Mouse (Mus musculus): ENCODE results near the gene Dna2.

The Dna2 gene

GRCm38 (mm10) chr10:62980039-62980954 is 33.5 kb downstream of the Dna2 start, which contains the start of gene Rufy2:
TSS of gene Rufy2 (plus strand) at chr10:62980223.
- peak; percentile 79 to 86 for DNase-seq (ENCODE audit: low spot score in 2 of 2)

GRCm38 (mm10) chr10:62984072-62984471 is 37.2 kb downstream of the Dna2 start:
- DNase-seq (ENCODE audit: low spot score in 2 of 2): no peak

- no peak for DNase-seq (ENCODE audit: low spot score in 2 of 2)
Measured at GRCm38 (mm10) chr10:62984495-62984894, 37.7 kb downstream of the Dna2 start.

GRCm38 (mm10) chr10:62987341-62987740 is 40.5 kb downstream of the Dna2 start:
- DNase-seq (ENCODE audit: low spot score in 2 of 2): no peak

GRCm38 (mm10) chr10:62990636-62991035 is 43.8 kb downstream of the Dna2 start:
- no peak for DNase-seq (ENCODE audit: low spot score in 2 of 2)

- no peak for DNase-seq (ENCODE audit: low spot score in 2 of 2)
Measured at GRCm38 (mm10) chr10:62993991-62994390, 47.2 kb downstream of the Dna2 start.

- DNase-seq (ENCODE audit: low spot score in 2 of 2): no peak
Measured at GRCm38 (mm10) chr10:63000584-63000983, 53.8 kb downstream of the Dna2 start.

GRCm38 (mm10) chr10:63003252-63003651 is 56.4 kb downstream of the Dna2 start:
- DNase-seq (ENCODE audit: low spot score in 2 of 2): no peak

GRCm38 (mm10) chr10:63004556-63004955 is 57.7 kb downstream of the Dna2 start:
- DNase-seq (ENCODE audit: low spot score in 2 of 2): no peak

GRCm38 (mm10) chr10:63008193-63008592 is 61.4 kb downstream of the Dna2 start:
- no peak for DNase-seq (ENCODE audit: low spot score in 2 of 2)

GRCm38 (mm10) chr10:63010268-63010667 is 63.4 kb downstream of the Dna2 start:
- DNase-seq (ENCODE audit: low spot score in 2 of 2): no peak

GRCm38 (mm10) chr10:63011556-63011955 is 64.7 kb downstream of the Dna2 start:
- DNase-seq (ENCODE audit: low spot score in 2 of 2): no peak

- DNase-seq (ENCODE audit: low spot score in 2 of 2): no peak
Measured at GRCm38 (mm10) chr10:63013476-63013875, 66.7 kb downstream of the Dna2 start.

- no peak for DNase-seq (ENCODE audit: low spot score in 2 of 2)
Measured at GRCm38 (mm10) chr10:63014168-63014567, 67.3 kb downstream of the Dna2 start.

- no peak for DNase-seq (ENCODE audit: low spot score in 2 of 2)
Measured at GRCm38 (mm10) chr10:63019304-63019703, 72.5 kb downstream of the Dna2 start.

- no peak for DNase-seq (ENCODE audit: low spot score in 2 of 2)
Measured at GRCm38 (mm10) chr10:63021702-63022101, 74.9 kb downstream of the Dna2 start.

GRCm38 (mm10) chr10:63022541-63023120 is 75.8 kb downstream of the Dna2 start:
- DNase-seq (ENCODE audit: low spot score in 2 of 2): no peak

- DNase-seq (ENCODE audit: low spot score in 2 of 2): peak; percentile 63 to 77
Measured at GRCm38 (mm10) chr10:63023121-63023748, 76.4 kb downstream of the Dna2 start.

All from urinary bladder, postnatal 4 days (tissue).